Mouse (Mus musculus) G1E (cell line): ENCODE measurements around the gene Rabif. TPM values are rescaled to one million over a fixed set of nuclear protein-coding genes. Genes with fewer than 3 reads are reported as not detected.

Source experiments
- ATAC-seq: 2 replicates; pipeline ENCODE4 v1.8.0; 2016; ENCODE audit warnings: mild to moderate bottlenecking; ENCODE audit not compliant: insufficient number of reproducible peaks, poor library complexity, low FRiP score, severe bottlenecking; ENCODE audit errors: extremely low read depth
- DNase-seq: peaks from one replicate; pipeline ENCODE4 v3.0.0; 2012; ENCODE audit warnings: low spot score
- H3K27me3 ChIP-seq: 2 replicates; pipeline ENCODE4 v1.6.1; 2012; ENCODE audit warnings: mild to moderate bottlenecking, low read length, inconsistent platforms; ENCODE audit not compliant: insufficient read depth
- H3K36me3 ChIP-seq: replicated peaks from 2 replicates; pipeline ENCODE3; 2012; ENCODE audit warnings: mild to moderate bottlenecking, inconsistent platforms
- H3K4me1 ChIP-seq: 2 replicates; pipeline ENCODE4 v1.6.1; 2012; ENCODE audit warnings: low read depth, low read length, inconsistent platforms, mixed read lengths; ENCODE audit not compliant: insufficient read depth
- H3K4me3 ChIP-seq: 2 replicates; pipeline ENCODE4 v1.5.1; 2012; ENCODE audit warnings: low read depth, mild to moderate bottlenecking, inconsistent platforms, low read length, moderate library complexity, mixed read lengths
- H3K9me3 ChIP-seq: replicated peaks from 2 replicates; pipeline ENCODE4 v1.6.1; 2012; ENCODE audit warnings: inconsistent platforms
- CTCF ChIP-seq: IDR thresholded peaks from 2 replicates; pipeline ENCODE4 v1.5.1; 2012; ENCODE audit warnings: low read depth, low read length, inconsistent platforms, mixed read lengths
- GATA1 ChIP-seq: IDR thresholded peaks from 2 replicates; pipeline ENCODE4 v1.6.1; 2012; ENCODE audit warnings: borderline replicate concordance, low read length, inconsistent platforms, mixed read lengths
- GATA2 ChIP-seq: IDR thresholded peaks from 2 replicates; pipeline ENCODE4 v1.6.1; 2012; ENCODE audit warnings: low read depth, low read length, inconsistent platforms, borderline replicate concordance
- POLR2AphosphoS5 ChIP-seq: IDR thresholded peaks from 2 replicates; pipeline ENCODE4 v1.6.1; 2012; ENCODE audit warnings: low read depth, low read length, inconsistent platforms; ENCODE audit not compliant: insufficient replicate concordance
- TAL1 ChIP-seq: conservative IDR thresholded peaks from 2 replicates; pipeline ENCODE4 v1.6.1; 2012; ENCODE audit warnings: low read depth, low read length, inconsistent platforms, mixed read lengths
- polyA plus RNA-seq: library from polyadenylated mRNA; stranded (reverse); fragments of >175 nt; gene quantifications from 2 replicates; pipeline ENCODE4 v1.2.3, GENCODE M21; 2012
- total RNA-seq, 2 experiments: library from RNA; stranded (forward) in 1 of 2; stranded (reverse) in 1 of 2; fragments of 200-1000 nt in 1 of 2; fragments of >200 nt in 1 of 2; fragmentation: Nextera tagmentation in 1 of 2; gene quantifications; 2 replicates each; pipeline ENCODE4 v1.2.3; 2014 to 2017

Rabif gene
- total and polyA plus RNA-seq, 3 experiments, result 9.2 to 32.2 (median 24.7) TPM

GRCm38 (mm10) chr1:134510018-134510417 is 15.6 kb downstream of the Rabif start:
- Histone ChIP-seq H3K36me3 (peaks cover 53% of the 10 kb centered on the region), H3K4me3 (no peak overlapping the region), H3K27me3 (peaks cover 6% of the 10 kb centered on the region; the same call in 1 of the 2 replicates), H3K9me3 (no peaks in the 10 kb centered on the region), H3K4me1 (peaks cover 9% of the 10 kb centered on the region)
- ATAC-seq (no peak), DNase-seq (no peak)
- TF ChIP-seq CTCF (no peak), GATA1 (no peak), TAL1 (no peak), POLR2AphosphoS5 (no peak), GATA2 (no peak)

- Histone ChIP-seq H3K27me3 (peaks cover 15% of the 10 kb centered on the region), H3K4me3 (no peak overlapping the region), H3K9me3 (no peaks in the 10 kb centered on the region), H3K36me3 (peaks cover 31% of the 10 kb centered on the region), H3K4me1 (peaks cover 9% of the 10 kb centered on the region)
- no peak for ATAC-seq
- DNase-seq, result no peak
- TF ChIP-seq POLR2AphosphoS5 (no peak), GATA1 (no peak), TAL1 (no peak), CTCF (no peak), GATA2 (no peak)
Observed at GRCm38 (mm10) chr1:134512183-134512582, 17.7 kb downstream of the Rabif start.

- H3K27me3 ChIP-seq, result peaks cover 15% of the 10 kb centered on the region
Observed at GRCm38 (mm10) chr1:134512584-134512983, 18.1 kb downstream of the Rabif start.

DNA sequence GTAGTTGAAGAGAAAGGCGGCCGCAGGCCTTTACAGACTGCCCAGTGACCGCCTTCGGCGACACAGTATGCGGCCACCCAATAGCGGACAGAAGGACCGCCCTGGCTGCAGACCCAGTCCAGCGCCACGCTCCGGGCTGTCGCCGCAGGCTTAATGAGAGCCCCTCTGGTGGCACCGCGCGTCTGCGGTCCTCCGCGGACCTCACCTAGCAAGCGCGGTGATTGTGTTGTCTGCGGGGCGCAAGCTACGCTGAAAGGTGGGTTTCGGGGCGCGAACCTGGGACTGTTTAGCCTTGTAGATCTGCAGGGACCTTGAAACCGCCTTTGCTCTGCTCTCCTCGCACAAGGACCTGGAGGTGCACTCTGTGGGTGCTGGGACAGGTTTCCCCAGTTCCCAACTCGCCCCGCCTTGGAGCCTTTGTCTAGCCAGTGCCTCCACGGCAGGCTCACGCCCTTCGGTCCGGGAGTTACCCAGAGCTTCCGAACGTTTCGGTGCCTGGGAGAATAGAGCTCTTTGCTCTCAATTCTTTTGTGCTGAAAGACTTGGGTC is 18.9 kb downstream of the Rabif start:
- TF ChIP-seq GATA2 (no peak), GATA1 (no peak), TAL1 (no peak), CTCF (no peak), POLR2AphosphoS5 (no peak)
- Histone ChIP-seq H3K4me3 (no peak overlapping the region), H3K27me3 (peaks cover 15% of the 10 kb centered on the region), H3K9me3 (no peaks in the 10 kb centered on the region), H3K4me1 (peaks cover 7% of the 10 kb centered on the region), H3K36me3 (peaks cover 19% of the 10 kb centered on the region)
- DNase-seq, result no peak
- no peak for ATAC-seq

More at GRCm38 (mm10) chr1:134512584-134512983, 18.1 kb downstream of the Rabif start:
- H3K9me3 ChIP-seq, result no peaks in the 10 kb centered on the region
- DNase-seq, result no peak
- TF ChIP-seq CTCF, result no peak
- TF ChIP-seq GATA1, result no peak
- TF ChIP-seq GATA2, result no peak
- TF ChIP-seq POLR2AphosphoS5, result no peak
- TF ChIP-seq TAL1, result no peak
- H3K36me3 ChIP-seq, result peaks cover 27% of the 10 kb centered on the region
- peaks cover 9% of the 10 kb centered on the region for H3K4me1 ChIP-seq
- H3K4me3 ChIP-seq, result no peak overlapping the region
- no peak for ATAC-seq

GRCm38 (mm10) chr1:134513876-134514590 is 19.6 kb downstream of the Rabif start:
- H3K27me3 ChIP-seq, result peaks cover 15% of the 10 kb centered on the region
- DNase-seq, result no peak
- H3K4me3 ChIP-seq, result no peak overlapping the region
- no peak for ATAC-seq
- H3K4me1 ChIP-seq, result peaks cover 11% of the 10 kb centered on the region
- H3K9me3 ChIP-seq, result no peaks in the 10 kb centered on the region
- TF ChIP-seq GATA1, result no peak
- no peak for TF ChIP-seq GATA2
- no peak for TF ChIP-seq CTCF
- no peak for TF ChIP-seq TAL1
- no peak for TF ChIP-seq POLR2AphosphoS5
- H3K36me3 ChIP-seq, result peaks cover 16% of the 10 kb centered on the region

GRCm38 (mm10) chr1:134515891-134516290 is 21.4 kb downstream of the Rabif start:
- Histone ChIP-seq H3K9me3 (no peaks in the 10 kb centered on the region), H3K4me1 (peaks cover 13% of the 10 kb centered on the region), H3K36me3 (peaks cover 2% of the 10 kb centered on the region), H3K4me3 (no peak overlapping the region), H3K27me3 (peaks cover 15% of the 10 kb centered on the region)
- DNase-seq (no peak), ATAC-seq (no peak)
- TF ChIP-seq CTCF, result no peak
- TF ChIP-seq GATA2, result no peak
- no peak for TF ChIP-seq POLR2AphosphoS5
- TF ChIP-seq TAL1, result no peak
- no peak for TF ChIP-seq GATA1
